Mouse (Mus musculus) spleen, adult 2 months (tissue): ENCODE results near the gene Tagap1.
"Not testable (repeated sequence)": the region's sequence is repeated elsewhere in the genome, so short reads cannot be mapped to it uniquely, and the experiment has no call there.

Source experiments
- CTCF ChIP-seq: fragments of 200-500 bp; IDR thresholded peaks from 2 replicates; pipeline ENCODE4 v1.5.1; 2011; ENCODE audit warnings: mild to moderate bottlenecking, inconsistent platforms; ENCODE audit not compliant: insufficient read depth, insufficient read length, insufficient replicate concordance; ENCODE audit errors: extremely low read depth
- POLR2A ChIP-seq: fragments of 200-500 bp; IDR thresholded peaks from 2 replicates; pipeline ENCODE4 v1.6.1; 2011; ENCODE audit warnings: low read depth, low read length, inconsistent platforms

GRCm38 (mm10) chr17:7005646-7006045, 44.7 kb upstream of the Tagap1 start:
- TF ChIP-seq CTCF, POLR2A: not testable (repeated sequence)
